Mouse (Mus musculus): ENCODE data around the gene Fhit.

DNA sequence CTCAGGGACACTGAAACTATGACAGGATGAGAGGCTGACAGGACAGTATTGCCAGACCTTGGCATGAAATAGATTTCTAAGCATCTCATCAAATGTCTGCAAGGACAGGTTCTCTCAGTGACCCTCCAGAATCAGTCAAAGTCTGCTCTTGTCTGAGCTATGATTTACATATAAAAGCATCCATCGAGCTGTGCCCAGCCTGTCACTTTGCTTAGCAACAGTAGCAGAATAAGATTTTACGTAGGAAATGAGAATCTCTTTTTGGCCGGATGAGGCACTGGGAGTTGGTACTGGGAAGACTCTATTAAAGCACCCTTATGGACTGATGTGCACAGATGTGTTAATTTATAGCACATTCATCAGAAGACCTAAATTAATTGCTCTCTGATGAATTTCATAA lies 1519.8 kb downstream of the Fhit start:
- TF ChIP-seq GATA1 (IDR thresholded peaks at IDR 0.05; ENCODE audit: borderline replicate concordance, low read length) (no peak), FLI1 (IDR thresholded peaks at IDR 0.05; ENCODE audit: low read length) (no peak)

Data from megakaryocyte, embryonic 14.5 days (primary cell).